Mouse (Mus musculus) liver, embryonic 11.5 days (tissue): ENCODE data around the gene Arl1. TPM values are rescaled to one million over a fixed set of nuclear protein-coding genes. Genes with fewer than 3 reads are reported as not detected.
"Not testable (repeated sequence)": the region's sequence is repeated elsewhere in the genome, so short reads cannot be mapped to it uniquely, and the experiment has no call there.

Experiments
- ATAC-seq: fragments of 200-750 bp; cut with Nextera tagmentation; replicated peaks from 2 replicates; pipeline ENCODE4 v1.8.0; 2017; ENCODE audit warnings: moderate number of reproducible peaks, mild to moderate bottlenecking, moderate TSS enrichment, moderate library complexity; ENCODE audit not compliant: low FRiP score
- DNase-seq: peaks from one replicate; pipeline ENCODE4 v3.0.0-alpha.2; 2017; ENCODE audit warnings: low spot score
- H3K27ac ChIP-seq: fragments of 300-500 bp; sonication (generic); 2 replicates; pipeline ENCODE4 v1.5.1; 2014; ENCODE audit warnings: mild to moderate bottlenecking, low read depth, low read length, control low read depth
- H3K27me3 ChIP-seq: fragments of 300-500 bp; sonication (generic); replicated peaks from 2 replicates; pipeline ENCODE4 v1.6.1; 2014; ENCODE audit warnings: low read length, mixed read lengths; ENCODE audit not compliant: control insufficient read depth, insufficient read depth
- H3K36me3 ChIP-seq: fragments of 300-500 bp; sonication (generic); 2 replicates; pipeline ENCODE4 v1.6.1; 2014; ENCODE audit warnings: mild to moderate bottlenecking, low read length, moderate library complexity, mixed read lengths; ENCODE audit not compliant: control insufficient read depth, insufficient read depth
- H3K4me1 ChIP-seq: fragments of 300-500 bp; sonication (generic); replicated peaks from 2 replicates; pipeline ENCODE4 v1.6.1; 2014; ENCODE audit warnings: low read length, mixed read lengths; ENCODE audit not compliant: control insufficient read depth, insufficient read depth
- H3K4me2 ChIP-seq: fragments of 300-500 bp; sonication (generic); 2 replicates; pipeline ENCODE4 v1.6.1; 2014; ENCODE audit warnings: mild to moderate bottlenecking, control low read depth, moderate library complexity
- H3K4me3 ChIP-seq: fragments of 300-500 bp; sonication (generic); 2 replicates; pipeline ENCODE4 v1.5.1; 2014; ENCODE audit warnings: low read depth, low read length, control low read depth
- H3K9ac ChIP-seq: fragments of 300-500 bp; sonication (generic); 2 replicates; pipeline ENCODE4 v1.6.1; 2014; ENCODE audit warnings: low read depth, low read length, control low read depth
- H3K9me3 ChIP-seq: fragments of 300-500 bp; sonication (generic); 2 replicates; pipeline ENCODE4 v1.6.1; 2016; ENCODE audit warnings: low read length, inconsistent platforms, mixed read lengths; ENCODE audit not compliant: control insufficient read depth
- WGBS: fragments of 180-500 bp; shearing (Covaris S2); extraction: QIAGEN DNeasy Blood & Tissue Kit; methylation state at CpG from one replicate; pipeline ENCODE4 v1.1.7; 2014; 5-methylcytosine and 5-hydroxymethylcytosine counted together
- polyA plus RNA-seq: library from polyadenylated mRNA; unstranded; fragments of >200 nt; fragmentation: Nextera tagmentation; extraction: Ambion mirVana; gene quantifications from 2 replicates; pipeline ENCODE4 v1.2.1, GENCODE M21; 2014

Arl1 gene
- polyA plus RNA-seq, 1 experiment from 2014 or later = 117 TPM

- Histone ChIP-seq H3K4me2 (no peak overlapping the region), H3K36me3 (no peaks in the 10 kb centered on the region), H3K9ac (no peak overlapping the region), H3K27ac (no peak overlapping the region), H3K27me3 (no peaks in the 10 kb centered on the region), H3K4me1 (no peaks in the 10 kb centered on the region), H3K4me3 (no peak overlapping the region), H3K9me3 (no peaks in the 10 kb centered on the region)
- 54% methylated on average over 13 of the region's 13 CpGs for WGBS
- ATAC-seq = no peak
- DNase-seq = no peak
Measured at GRCm38 (mm10) chr10:88716986-88717755, 13.5 kb upstream of the Arl1 start.

GRCm38 (mm10) chr10:88717756-88718025, 13.0 kb upstream of the Arl1 start:
- 36% methylated on average over 2 of the region's 2 CpGs for WGBS
- H3K4me1 ChIP-seq = no peaks in the 10 kb centered on the region

GRCm38 (mm10) chr10:88719618-88720017, 11.0 kb upstream of the Arl1 start:
- ATAC-seq = no peak
- no peaks in the 10 kb centered on the region for H3K4me1 ChIP-seq
- H3K27ac ChIP-seq = no peak overlapping the region
- DNase-seq = no peak
- H3K36me3 ChIP-seq = no peaks in the 10 kb centered on the region
- H3K9ac ChIP-seq = no peak overlapping the region
- H3K27me3 ChIP-seq = no peaks in the 10 kb centered on the region
- no peak overlapping the region for H3K4me3 ChIP-seq
- no peaks in the 10 kb centered on the region for H3K9me3 ChIP-seq
- no peak overlapping the region for H3K4me2 ChIP-seq
- WGBS = 71% methylated on average over 1 of the region's 1 CpGs

More at GRCm38 (mm10) chr10:88717756-88718025, 13.0 kb upstream of the Arl1 start:
- DNase-seq (no peak), ATAC-seq (no peak)
- Histone ChIP-seq H3K4me2 (no peak overlapping the region), H3K27me3 (no peaks in the 10 kb centered on the region), H3K4me3 (no peak overlapping the region), H3K9ac (no peak overlapping the region), H3K36me3 (no peaks in the 10 kb centered on the region), H3K9me3 (no peaks in the 10 kb centered on the region), H3K27ac (no peak overlapping the region)

GRCm38 (mm10) chr10:88725343-88725742, 5.3 kb upstream of the Arl1 start:
- Histone ChIP-seq H3K27me3 (no peaks in the 10 kb centered on the region), H3K4me1 (no peaks in the 10 kb centered on the region), H3K4me2 (no peak overlapping the region), H3K27ac (no peak overlapping the region), H3K4me3 (no peak overlapping the region), H3K9ac (no peak overlapping the region), H3K9me3 (no peaks in the 10 kb centered on the region), H3K36me3 (no peaks in the 10 kb centered on the region)
- DNase-seq = no peak
- no peak for ATAC-seq
- WGBS = 47% methylated on average over 2 of the region's 2 CpGs

GRCm38 (mm10) chr10:88727128-88727527, 3.5 kb upstream of the Arl1 start:
- Histone ChIP-seq H3K36me3 (no peaks in the 10 kb centered on the region), H3K9me3 (no peaks in the 10 kb centered on the region), H3K4me1 (peaks cover 2% of the 10 kb centered on the region), H3K27ac (no peak overlapping the region), H3K9ac (no peak overlapping the region), H3K27me3 (no peaks in the 10 kb centered on the region), H3K4me2 (no peak overlapping the region), H3K4me3 (no peak overlapping the region)
- DNase-seq (no peak), ATAC-seq (no peak)
- WGBS = 50% methylated on average over 1 of the region's 1 CpGs

GRCm38 (mm10) chr10:88728166-88728565, 2.5 kb upstream of the Arl1 start:
- Histone ChIP-seq H3K4me3 (no peak overlapping the region), H3K36me3 (no peaks in the 10 kb centered on the region), H3K27ac (no peak overlapping the region), H3K9ac (no peak overlapping the region), H3K9me3 (no peaks in the 10 kb centered on the region), H3K4me2 (no peak overlapping the region), H3K4me1 (peaks cover 7% of the 10 kb centered on the region), H3K27me3 (no peaks in the 10 kb centered on the region)
- DNase-seq = no peak
- WGBS = 71% methylated on average over 8 of the region's 8 CpGs
- no peak for ATAC-seq

- Histone ChIP-seq H3K36me3 (peaks cover 2% of the 10 kb centered on the region; the same call in 1 of the 2 replicates), H3K9ac (peak overlapping the region; percentile 91), H3K27me3 (no peaks in the 10 kb centered on the region), H3K4me2 (peak overlapping the region; percentile 97), H3K4me3 (peak overlapping the region; percentile 97), H3K4me1 (peaks cover 7% of the 10 kb centered on the region), H3K9me3 (no peaks in the 10 kb centered on the region), H3K27ac (peak overlapping the region; percentile 63)
- ATAC-seq = peak; percentile 36
- DNase-seq = no peak
- 1% methylated on average over 61 of the region's 61 CpGs for WGBS
Measured at GRCm38 (mm10) chr10:88731496-88732308, 1.0 kb downstream of the Arl1 start.

- whole genome bisulfite sequencing = 9% methylated on average over 6 of the region's 6 CpGs
- Histone ChIP-seq H3K4me1 (peaks cover 7% of the 10 kb centered on the region), H3K36me3 (peaks cover 5% of the 10 kb centered on the region; the same call in 1 of the 2 replicates), H3K4me3 (peak overlapping the region; percentile 97), H3K4me2 (peak overlapping the region; percentile 97), H3K27me3 (no peaks in the 10 kb centered on the region), H3K9me3 (no peaks in the 10 kb centered on the region), H3K27ac (no peak overlapping the region), H3K9ac (peak overlapping the region; percentile 91)
- no peak for DNase-seq
- ATAC-seq = peak; percentile 76
Measured at GRCm38 (mm10) chr10:88732309-88732622, 1.6 kb downstream of the Arl1 start.

- ATAC-seq, H3K4me1 ChIP-seq, H3K4me3 ChIP-seq, H3K9me3 ChIP-seq, H3K9ac ChIP-seq, H3K27ac ChIP-seq, H3K27me3 ChIP-seq, H3K4me2 ChIP-seq, DNase-seq: not testable (repeated sequence)
- H3K36me3 ChIP-seq = peaks cover 25% of the 10 kb centered on the region
- WGBS = 94% methylated on average over 8 of the region's 8 CpGs
Measured at GRCm38 (mm10) chr10:88739074-88739473, 8.4 kb downstream of the Arl1 start.
